Mouse (Mus musculus): Measurements from ENCODE around the gene Oca2. TPM values are rescaled to one million over a fixed set of nuclear protein-coding genes. Genes with fewer than 3 reads are reported as not detected.

Gene Oca2
- total RNA-seq, 2 experiments from 2014 or later: not detected

DNA sequence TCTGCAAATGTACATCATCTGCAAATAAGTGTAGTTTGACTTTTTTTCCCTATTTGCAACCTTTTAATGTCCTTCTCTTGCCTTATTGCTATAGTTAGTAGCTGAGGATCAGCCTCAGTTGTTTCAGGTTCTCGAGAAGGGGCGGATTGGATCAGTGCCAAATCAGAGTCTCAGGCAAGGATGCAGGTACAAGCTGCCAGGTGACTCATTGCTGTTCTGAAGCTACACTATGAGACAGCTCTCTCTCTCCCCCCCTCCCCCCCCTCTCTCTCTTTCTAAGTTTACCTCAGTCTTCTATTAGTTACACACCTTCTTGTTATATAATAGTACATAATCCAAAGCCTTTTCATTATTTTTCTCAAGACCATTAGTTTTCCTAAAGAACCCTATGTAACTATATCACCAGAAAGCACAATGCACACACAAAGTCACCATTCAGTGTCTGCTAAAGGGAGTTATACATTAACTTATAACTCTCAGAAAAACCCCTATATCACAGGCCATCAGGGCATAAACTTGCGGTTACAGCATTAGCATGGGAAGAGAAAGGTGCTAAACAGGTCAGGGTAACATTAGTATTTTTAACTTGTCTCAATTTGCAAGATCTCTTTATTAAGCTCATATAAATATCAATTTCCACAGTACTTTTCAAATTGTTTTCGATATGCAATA lies 142.3 kb downstream of the Oca2 start:
- DNase-seq: no peak
- intact Hi-C loops (cut with DNase I): no loop called here

DNA sequence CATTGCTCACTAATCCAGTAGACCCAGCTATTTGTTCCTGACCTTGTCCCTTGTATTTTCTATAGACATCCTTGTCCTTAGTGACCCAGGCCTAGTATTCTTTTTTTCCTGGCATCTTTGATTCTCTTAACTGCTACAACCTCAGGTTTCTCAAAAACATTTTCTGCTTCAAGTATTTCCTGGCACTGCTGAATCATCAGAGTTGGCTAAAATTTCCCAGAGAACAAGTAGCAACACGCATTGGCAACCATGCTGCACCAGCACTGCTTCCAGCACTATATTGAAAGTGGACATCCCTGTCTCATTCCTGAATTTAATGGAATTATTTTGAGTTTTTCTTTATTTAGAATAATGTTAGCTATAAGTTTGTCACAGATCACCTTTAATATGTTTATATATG lies 143.1 kb downstream of the Oca2 start:
- intact Hi-C loops (cut with DNase I): no loop called here
- DNase-seq: no peak

GRCm38 (mm10) chr7:56388295-56388694 lies 148.7 kb downstream of the Oca2 start:
- no peak for DNase-seq
- intact Hi-C loops (cut with DNase I): no loop called here

- intact Hi-C loops (cut with DNase I): no loop called here
- DNase-seq: no peak
Measured at GRCm38 (mm10) chr7:56418182-56418836, 178.7 kb downstream of the Oca2 start.

DNA sequence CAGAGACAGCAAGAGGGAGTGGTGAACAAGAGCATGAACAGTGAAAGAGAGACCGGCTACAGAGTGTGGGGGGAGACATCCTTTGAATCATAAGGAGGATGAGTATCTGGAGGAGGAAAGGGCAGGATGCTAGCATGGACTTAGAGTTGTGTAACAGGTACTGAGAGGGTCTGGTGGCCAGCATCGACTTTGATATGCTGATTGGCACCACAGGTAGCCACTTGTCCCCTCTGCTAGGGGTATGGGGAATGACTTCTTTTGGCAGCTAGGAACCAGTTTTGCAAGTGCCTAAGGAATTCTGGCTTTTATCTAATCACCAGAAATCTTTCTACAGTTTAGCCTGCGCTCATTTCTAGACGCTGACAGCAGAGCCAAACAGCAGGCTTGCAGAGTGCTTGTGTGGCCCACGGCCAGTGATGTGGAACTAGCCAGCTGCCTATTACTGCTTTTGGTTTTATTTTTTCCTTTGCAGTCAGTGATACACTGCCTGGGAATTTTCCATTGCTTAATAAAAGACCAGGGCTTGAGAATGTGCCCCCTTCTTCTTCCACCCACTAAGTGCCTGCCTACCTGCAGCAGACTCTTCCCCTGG lies 179.8 kb downstream of the Oca2 start:
- intact Hi-C loops (cut with DNase I): no loop called here
- peak; percentile 48 to 55 for DNase-seq

DNA sequence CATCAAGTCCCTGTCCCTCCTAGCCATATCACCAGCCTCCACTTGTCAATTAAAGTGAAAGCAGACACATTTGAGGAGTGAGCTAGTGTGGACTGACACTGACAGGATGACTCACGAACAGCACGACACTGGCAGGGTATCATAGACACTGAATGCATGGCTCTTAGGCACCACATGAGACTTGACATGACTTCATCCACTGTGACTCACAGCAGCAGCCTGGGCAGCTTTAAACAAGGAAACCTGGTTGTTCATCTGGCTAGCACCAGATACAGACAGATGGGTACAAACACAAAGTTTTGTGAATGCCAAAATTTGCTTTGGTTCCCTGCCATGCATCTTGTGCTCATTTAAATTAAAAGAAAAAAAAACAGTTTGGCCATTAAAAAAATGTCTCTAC lies 182.4 kb downstream of the Oca2 start:
- intact Hi-C loops (cut with DNase I): no loop called here
- no peak for DNase-seq

DNA sequence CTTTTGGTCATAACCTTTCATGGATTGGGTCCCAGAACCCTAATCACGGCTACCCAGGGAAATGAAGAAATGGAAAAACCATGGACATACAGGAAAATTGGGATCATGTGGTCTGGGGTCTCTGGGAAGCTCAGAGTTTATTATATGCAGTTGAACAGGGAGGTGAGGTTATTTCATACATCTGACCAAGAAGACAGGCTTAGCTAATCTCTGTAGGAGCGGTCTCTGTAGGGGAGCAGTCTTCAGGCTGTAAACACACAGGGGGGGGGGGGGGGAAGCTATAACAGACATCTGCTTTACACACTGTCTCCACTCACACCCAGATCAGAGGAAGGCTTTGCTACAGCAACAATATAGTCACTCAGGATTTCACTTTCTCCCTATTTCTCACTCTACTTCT lies 184.0 kb downstream of the Oca2 start:
- intact Hi-C loops (cut with DNase I): no loop called here
- no peak for DNase-seq

DNA sequence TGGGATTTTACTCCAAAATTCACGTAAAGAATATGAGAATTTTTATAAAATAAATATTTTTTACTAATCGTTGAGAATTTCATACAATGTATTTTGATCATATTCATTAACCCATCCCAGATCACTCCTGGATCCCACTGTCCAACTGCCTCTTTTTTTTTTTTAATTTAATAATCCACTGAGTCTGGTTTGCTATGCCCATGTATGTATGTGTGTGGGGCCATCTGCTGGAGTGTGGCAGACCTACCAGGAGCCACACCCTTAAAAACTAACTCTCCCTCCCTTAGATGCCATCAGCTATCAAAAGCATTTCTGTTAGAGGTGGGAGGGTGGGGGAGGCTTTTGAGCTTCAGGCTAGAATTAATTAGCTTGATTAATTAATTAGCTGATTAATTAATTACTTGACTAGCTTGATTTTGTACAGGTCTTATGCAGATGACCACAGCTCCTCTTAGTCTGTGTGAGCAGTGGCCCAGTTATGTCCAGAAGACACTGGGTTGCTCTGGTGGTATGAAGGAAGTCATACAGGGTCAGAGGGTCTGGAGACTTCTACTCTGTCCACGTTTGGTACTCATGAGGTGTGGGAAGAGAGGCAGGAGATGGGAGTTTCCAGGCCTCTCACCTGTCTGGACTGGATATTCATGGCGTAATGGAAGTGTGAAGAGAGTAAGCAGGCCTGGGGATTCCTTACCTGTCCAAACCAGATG lies 221.4 kb downstream of the Oca2 start:
- no peak for DNase-seq
- intact Hi-C loops (cut with DNase I): no loop called here

DNA sequence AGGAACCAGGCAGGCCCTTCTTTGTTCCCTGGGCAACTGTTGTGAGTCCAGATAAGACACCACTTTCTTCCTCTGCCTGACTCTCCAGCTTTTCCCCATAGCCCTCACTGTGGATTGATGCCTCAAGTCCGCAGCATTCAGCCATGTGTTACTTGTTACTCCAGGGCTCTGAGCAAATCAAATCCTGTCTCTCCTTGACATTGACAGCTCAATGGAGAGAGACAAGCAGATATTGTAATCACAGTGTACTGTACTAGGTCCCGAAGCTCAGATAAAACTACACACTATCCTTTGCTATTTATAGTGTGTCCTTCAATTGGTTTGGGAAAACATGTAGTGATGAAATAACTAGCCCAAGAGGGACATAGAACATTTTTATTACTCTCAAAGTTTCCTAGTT lies 258.7 kb downstream of the Oca2 start:
- intact Hi-C loops (cut with DNase I): no loop called here

GRCm38 (mm10) chr7:56499319-56499718 lies 259.8 kb downstream of the Oca2 start:
- no peak for DNase-seq
- intact Hi-C loops (cut with DNase I): no loop called here

More for the DNA sequence above, 258.7 kb downstream of the Oca2 start:
- DNase-seq: no peak

DNA sequence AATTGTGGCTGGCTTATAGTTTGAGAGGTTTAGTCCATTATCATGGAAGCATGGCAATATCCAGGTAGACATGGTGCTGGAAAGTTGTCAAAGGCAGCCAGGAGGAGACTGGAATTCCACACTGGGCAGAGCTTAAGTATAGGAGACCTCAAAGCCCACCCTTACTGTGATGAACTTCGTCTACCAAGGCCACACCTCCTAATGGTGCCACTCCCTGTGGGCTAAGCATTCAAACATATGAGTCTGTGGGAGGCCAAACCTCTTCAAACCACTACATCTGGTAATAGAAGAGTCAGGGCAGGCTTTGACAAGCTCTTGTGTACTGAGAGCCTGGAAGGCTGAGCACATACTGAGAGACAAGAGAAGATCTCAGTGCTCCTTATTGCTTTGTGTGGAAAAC lies 260.2 kb downstream of the Oca2 start:
- no peak for DNase-seq
- intact Hi-C loops (cut with DNase I): no loop called here

DNA sequence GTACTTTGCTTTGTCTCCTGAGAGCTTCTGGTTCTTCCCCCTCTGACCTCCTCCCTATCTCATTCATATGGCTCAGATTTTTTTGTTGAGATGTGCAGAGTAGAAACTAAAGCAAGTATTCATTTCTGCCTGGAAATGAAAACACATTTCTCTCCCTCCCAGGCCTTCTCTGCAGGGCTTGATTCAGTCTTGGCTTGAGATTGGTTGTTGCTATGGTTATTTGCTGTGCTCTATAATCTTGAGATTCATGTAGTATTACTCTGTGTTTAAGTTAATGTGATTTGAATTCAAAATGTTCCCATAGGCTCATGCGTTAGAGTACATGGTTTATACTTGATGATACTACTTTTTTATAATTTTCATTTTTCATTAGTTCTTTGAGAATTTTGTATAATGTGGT lies 260.9 kb downstream of the Oca2 start:
- DNase-seq: no peak
- intact Hi-C loops (cut with DNase I): no loop called here

- intact Hi-C loops (cut with DNase I): no loop called here
- no peak for DNase-seq
Measured at GRCm38 (mm10) chr7:56518581-56518980, 279.0 kb downstream of the Oca2 start.

DNA sequence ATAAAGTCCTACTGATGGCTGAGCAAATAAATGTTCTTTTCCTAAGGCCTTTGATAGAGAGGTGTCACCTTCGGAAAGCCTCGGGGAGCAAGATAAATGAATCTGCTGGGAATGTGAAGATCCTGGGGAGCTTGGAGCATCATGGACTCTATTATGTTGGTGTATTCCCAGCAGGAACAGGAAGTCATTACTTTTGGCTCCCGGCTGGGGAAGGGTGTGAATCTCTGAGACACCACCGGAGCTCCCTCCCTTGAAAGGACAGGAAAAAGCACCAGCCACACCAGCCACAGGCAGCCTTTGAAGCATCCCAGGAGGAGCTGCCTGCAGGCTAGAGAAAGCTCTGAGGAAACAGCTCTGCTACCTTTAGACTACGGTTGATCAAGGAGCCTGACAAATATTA lies 280.2 kb downstream of the Oca2 start:
- intact Hi-C loops (cut with DNase I): no loop called here
- DNase-seq: no peak

DNA sequence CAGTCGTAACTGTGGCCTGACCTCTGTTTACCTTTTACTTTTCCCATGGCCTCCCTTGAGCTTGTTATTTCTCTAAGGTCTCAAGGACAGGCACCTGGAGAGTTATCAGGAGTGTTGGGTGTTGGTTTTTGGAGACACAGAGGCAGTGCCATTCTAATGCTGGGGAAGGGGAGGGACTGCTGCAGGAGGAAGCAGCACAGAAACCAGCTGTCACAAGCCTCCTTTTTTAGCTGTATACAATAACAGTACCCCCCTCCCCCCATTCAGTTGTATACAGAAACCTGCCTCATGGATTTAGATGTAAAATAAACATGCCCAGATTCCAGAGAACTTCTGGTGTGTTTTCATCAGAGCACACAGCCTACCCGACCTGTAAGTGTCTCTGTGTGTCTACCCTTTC lies 295.3 kb downstream of the Oca2 start:
- no peak for DNase-seq
- intact Hi-C loops (cut with DNase I): no loop called here

DNA sequence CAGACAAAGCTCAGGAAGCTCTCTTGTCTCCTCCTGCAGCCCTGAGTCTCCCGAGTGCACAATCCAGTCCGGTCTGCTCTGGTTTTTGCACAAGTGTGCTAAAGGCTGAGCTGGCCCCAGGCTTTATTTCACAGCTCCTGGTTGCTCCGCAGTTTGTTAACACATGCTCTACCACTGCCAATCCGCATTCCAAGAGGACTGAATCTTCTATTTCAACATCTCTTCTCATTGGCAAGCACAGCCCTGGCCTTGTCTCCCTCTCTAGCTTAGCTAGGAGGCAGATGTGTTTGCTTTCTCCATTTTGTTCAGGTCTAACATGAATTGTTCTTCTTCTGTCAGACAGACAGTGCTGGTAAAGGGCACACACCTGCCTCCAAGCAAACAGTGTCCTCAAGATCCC lies 309.7 kb downstream of the Oca2 start:
- no peak for DNase-seq
- intact Hi-C loops (cut with DNase I): no loop called here

GRCm38 (mm10) chr7:56551804-56552203 lies 312.2 kb downstream of the Oca2 start:
- intact Hi-C loops (cut with DNase I): no loop called here

More at GRCm38 (mm10) chr7:56551804-56552203, 312.2 kb downstream of the Oca2 start:
- DNase-seq: no peak

Measured in gastrocnemius, postnatal 36 days (tissue).